Mouse (Mus musculus) liver, embryonic 14.5 days (tissue): ENCODE results near the gene Amotl2.

Source experiments
- CTCF ChIP-seq: IDR thresholded peaks from 2 replicates; pipeline ENCODE4 v1.5.1; 2016; ENCODE audit warnings: antibody characterized with exemption, low read depth, control low read depth
- EP300 ChIP-seq: IDR thresholded peaks from 2 replicates; pipeline ENCODE4 v1.6.1; 2016; ENCODE audit warnings: antibody characterized with exemption, low read depth

DNA sequence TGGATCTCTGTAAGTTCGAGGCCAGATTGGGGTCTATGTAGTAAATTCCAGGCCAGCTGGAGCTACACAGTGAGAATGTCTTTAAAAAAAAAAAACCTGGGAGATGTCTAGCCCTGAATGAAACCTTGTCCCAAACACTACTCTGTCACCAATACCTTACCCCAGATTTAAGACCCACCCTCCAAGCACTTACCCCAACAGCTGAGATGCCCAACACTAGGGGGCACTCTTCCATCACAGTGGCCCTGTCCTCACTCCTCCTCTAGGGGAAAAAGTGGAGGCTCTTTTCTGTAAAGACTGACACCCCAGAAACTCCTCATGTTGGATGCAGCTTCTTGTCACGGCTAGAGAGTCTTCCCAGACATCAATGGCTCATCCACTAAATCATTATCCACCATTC lies 2.7 kb upstream of the Amotl2 start:
- TF ChIP-seq EP300: no peak
- peak; percentile 79 for TF ChIP-seq CTCF
